Mouse (Mus musculus): ENCODE measurements around the gene Abcb9.

Gene Abcb9

DNA sequence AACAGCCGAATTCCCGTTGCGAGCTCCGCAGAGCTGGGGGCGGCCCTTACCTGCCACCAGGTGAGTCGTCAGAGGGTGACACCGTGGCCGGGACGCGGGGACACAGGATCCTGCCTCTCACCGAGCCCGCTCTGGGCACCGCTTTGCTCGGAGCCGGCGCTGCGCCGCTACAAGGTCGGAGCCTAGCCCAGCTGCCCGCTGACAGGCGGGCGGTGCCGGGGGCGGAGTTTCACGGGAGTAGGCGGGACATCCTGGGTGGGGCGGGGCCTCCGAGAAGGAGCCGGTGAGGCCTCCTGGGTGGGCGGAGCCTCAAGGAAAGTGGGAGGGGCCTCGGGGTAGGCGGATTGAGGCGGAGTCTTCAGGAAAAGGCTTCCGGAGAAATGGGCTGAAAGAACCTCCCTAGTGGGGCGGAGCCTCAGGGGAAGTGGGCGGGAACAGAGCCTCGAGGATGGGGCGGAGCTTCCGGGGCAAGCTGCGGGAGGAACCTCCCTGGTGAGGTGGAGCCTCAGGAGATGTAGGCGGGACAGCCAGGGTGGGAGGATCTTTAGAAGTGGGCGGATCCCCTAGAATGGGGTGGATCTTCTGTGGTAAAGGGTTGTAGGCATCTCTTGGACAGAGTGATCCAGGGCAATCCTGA is at the start of gene Abcb9:
TSS of gene Abcb9 (minus strand) at position 203 of the 637 bp plus-strand sequence.
- TF ChIP-seq GATA4 (IDR thresholded peaks at IDR 0.05; ENCODE audit: insufficient replicate concordance, low read length) = no peak

GRCm38 (mm10) chr5:124138066-124138465 is 42.5 kb upstream of the Abcb9 start:
- no peak for TF ChIP-seq GATA4 (IDR thresholded peaks at IDR 0.05; ENCODE audit: insufficient replicate concordance, low read length)

DNA sequence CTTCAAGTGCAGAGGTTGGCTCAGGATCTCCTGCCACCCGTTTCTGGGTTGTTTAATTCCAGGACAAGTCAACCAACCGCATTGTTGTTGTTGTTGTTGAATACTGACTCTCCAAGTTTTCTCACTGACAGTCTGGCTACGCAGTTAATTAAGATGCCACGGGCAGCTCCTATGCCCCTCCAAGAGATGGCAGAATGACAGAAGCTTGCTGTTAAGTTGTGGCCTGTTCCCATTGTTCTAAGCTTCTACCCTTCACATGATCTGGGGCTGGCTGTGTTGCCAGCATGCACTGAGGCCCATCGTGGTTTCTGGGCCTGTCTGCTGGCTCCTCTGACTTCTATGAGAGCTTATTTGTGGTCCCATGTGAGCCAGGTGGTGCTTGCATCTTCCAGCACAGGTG is 38.7 kb upstream of the Abcb9 start:
- no peak for TF ChIP-seq GATA4 (IDR thresholded peaks at IDR 0.05; ENCODE audit: insufficient replicate concordance, low read length)

GRCm38 (mm10) chr5:124125093-124125492 is 29.5 kb upstream of the Abcb9 start:
- TF ChIP-seq GATA4 (IDR thresholded peaks at IDR 0.05; ENCODE audit: insufficient replicate concordance, low read length) = no peak

DNA sequence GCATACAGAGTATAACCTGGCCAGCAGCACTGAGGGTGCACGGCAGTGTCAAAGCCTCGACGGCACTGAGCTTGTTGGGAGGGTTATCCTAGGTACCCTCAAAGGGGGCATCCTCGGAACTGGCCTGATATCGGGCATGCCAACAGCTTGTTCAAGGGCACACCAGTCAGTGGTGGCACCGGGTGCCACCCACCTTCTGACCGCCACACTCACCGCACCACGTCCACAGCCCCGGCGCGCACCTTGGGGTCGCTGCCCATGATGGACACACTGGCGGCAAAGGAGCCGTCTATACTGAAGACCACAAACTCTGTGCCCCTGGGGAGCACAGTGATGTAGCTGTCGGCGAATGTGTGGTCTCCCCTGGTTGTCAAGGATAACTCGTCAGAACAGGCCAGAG is 26.8 kb upstream of the Abcb9 start:
- TF ChIP-seq GATA4 (IDR thresholded peaks at IDR 0.05; ENCODE audit: insufficient replicate concordance, low read length) = no peak

DNA sequence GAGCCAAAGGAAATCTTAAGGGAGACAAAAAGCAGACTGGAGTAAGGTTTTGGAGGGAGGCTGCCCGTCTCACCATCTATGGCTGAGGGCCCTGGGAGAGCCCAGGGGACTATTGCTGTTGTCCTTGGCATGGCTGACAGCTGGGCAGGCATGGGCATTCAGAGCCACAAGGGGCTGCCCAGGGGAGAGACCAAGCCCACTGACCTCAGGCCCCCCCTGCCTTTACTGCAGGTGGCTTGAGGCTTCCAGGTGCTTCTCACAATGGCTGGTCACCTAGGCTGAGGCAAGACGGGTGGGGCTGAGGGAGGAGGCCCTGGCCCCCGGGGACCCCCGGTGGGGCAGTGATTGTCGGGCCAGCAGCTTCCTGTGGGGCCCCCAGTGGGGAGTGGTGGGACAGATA is 23.6 kb upstream of the Abcb9 start:
- TF ChIP-seq GATA4 (IDR thresholded peaks at IDR 0.05; ENCODE audit: insufficient replicate concordance, low read length) = no peak

DNA sequence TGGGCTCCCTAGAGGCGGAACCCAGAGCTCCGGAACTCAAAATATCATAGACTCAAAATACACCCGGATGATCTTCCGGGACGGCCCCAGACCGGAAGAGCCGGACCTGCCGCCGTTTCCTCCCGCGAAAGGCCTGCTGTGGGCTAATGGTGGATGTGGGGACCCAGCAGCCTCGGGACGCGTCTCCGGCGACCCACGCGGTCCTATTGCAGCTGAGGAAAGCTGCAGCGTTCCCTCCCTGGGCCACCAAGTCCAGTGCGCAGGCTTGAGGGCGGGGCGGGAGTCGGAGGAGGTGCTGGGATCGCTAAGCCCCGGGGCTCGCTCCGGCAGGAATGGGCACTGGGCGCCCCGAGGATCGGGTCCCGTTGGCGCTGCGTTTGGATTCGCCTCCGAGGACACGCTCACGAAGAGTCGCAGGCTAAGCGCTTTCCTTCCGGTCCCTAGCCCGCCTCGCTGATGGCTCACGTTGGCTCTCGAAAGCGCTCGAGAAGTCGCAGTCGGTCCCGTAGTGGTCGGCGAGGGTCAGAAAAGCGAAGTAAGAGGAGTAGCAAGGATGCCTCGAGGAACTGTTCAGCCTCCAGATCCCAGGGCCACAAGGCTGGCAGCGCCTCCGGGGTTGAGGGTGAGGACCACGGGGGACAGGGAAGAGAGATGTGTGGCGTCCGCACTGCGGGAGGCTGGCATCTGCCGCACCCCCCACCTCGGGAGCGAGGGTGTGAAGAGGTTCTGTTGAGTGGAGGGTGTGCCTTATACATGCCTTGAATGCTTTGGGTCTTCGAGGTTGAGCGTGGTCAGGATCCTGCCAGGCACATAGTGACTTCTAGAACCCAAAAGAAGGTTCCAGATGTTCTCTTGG is 20.6 kb upstream of the Abcb9 start, which contains the start of gene Arl6ip4:
TSS of gene Arl6ip4 (plus strand) at position 100 of the 856 bp plus-strand sequence.
- TF ChIP-seq GATA4 (IDR thresholded peaks at IDR 0.05; ENCODE audit: insufficient replicate concordance, low read length) = no peak

GRCm38 (mm10) chr5:124115531-124115930 is 19.9 kb upstream of the Abcb9 start:
- TF ChIP-seq GATA4 (IDR thresholded peaks at IDR 0.05; ENCODE audit: insufficient replicate concordance, low read length) = no peak

GRCm38 (mm10) chr5:124114276-124115025 is 18.9 kb upstream of the Abcb9 start:
- TF ChIP-seq GATA4 (IDR thresholded peaks at IDR 0.05; ENCODE audit: insufficient replicate concordance, low read length) = no peak

GRCm38 (mm10) chr5:124113030-124113429 is 17.4 kb upstream of the Abcb9 start:
- no peak for TF ChIP-seq GATA4 (IDR thresholded peaks at IDR 0.05; ENCODE audit: insufficient replicate concordance, low read length)

GRCm38 (mm10) chr5:124112531-124112930 is 16.9 kb upstream of the Abcb9 start:
- no peak for TF ChIP-seq GATA4 (IDR thresholded peaks at IDR 0.05; ENCODE audit: insufficient replicate concordance, low read length)

GRCm38 (mm10) chr5:124111742-124112497 is 16.3 kb upstream of the Abcb9 start, which contains the start of gene Ogfod2:
Ogfod2 (plus strand) TSS chr5:124112297.
- no peak; the same call in 1 of the 2 replicates for TF ChIP-seq GATA4 (IDR thresholded peaks at IDR 0.05; ENCODE audit: insufficient replicate concordance, low read length)

- TF ChIP-seq GATA4 (IDR thresholded peaks at IDR 0.05; ENCODE audit: insufficient replicate concordance, low read length) = no peak
Measured at GRCm38 (mm10) chr5:124111077-124111741, 15.6 kb upstream of the Abcb9 start.

GRCm38 (mm10) chr5:124103552-124103951 is 8.0 kb upstream of the Abcb9 start:
- no peak for TF ChIP-seq GATA4 (IDR thresholded peaks at IDR 0.05; ENCODE audit: insufficient replicate concordance, low read length)
